Mouse (Mus musculus) hindbrain, embryonic 12.5 days (tissue): Measurements from ENCODE around the gene Fam131c. TPM values are rescaled to one million over a fixed set of nuclear protein-coding genes. Genes with fewer than 3 reads are reported as not detected.

Source experiments
- ATAC-seq: fragments of 200-750 bp; cut with Nextera tagmentation; 2 replicates; pipeline ENCODE4 v1.8.0; 2017; ENCODE audit warnings: moderate TSS enrichment; ENCODE audit not compliant: low FRiP score
- H3K27ac ChIP-seq: fragments of 300-500 bp; sonication (generic); 2 replicates; pipeline ENCODE4 v1.5.1; 2016; ENCODE audit warnings: mild to moderate bottlenecking
- H3K27me3 ChIP-seq: fragments of 300-500 bp; sonication (generic); 2 replicates; pipeline ENCODE4 v1.6.1; 2016; ENCODE audit warnings: mild to moderate bottlenecking
- H3K36me3 ChIP-seq: fragments of 300-500 bp; sonication (generic); 2 replicates; pipeline ENCODE4 v1.6.1; 2016; ENCODE audit warnings: mild to moderate bottlenecking
- H3K4me1 ChIP-seq: fragments of 300-500 bp; sonication (generic); 2 replicates; pipeline ENCODE4 v1.6.1; 2016
- H3K4me2 ChIP-seq: fragments of 300-500 bp; sonication (generic); replicated peaks from 2 replicates; pipeline ENCODE4 v1.6.1; 2016; ENCODE audit warnings: mild to moderate bottlenecking
- H3K4me3 ChIP-seq: fragments of 300-500 bp; sonication (generic); 2 replicates; pipeline ENCODE4 v1.5.1; 2016; ENCODE audit warnings: mild to moderate bottlenecking
- H3K9ac ChIP-seq: fragments of 300-500 bp; sonication (generic); 2 replicates; pipeline ENCODE4 v1.6.1; 2016; ENCODE audit warnings: mild to moderate bottlenecking, moderate library complexity
- H3K9me3 ChIP-seq: fragments of 300-500 bp; sonication (generic); replicated peaks from 2 replicates; pipeline ENCODE4 v1.6.1; 2016; ENCODE audit warnings: mild to moderate bottlenecking
- WGBS: fragments of 180-500 bp; shearing (Covaris S2); methylation state at CpG from one replicate; pipeline ENCODE4 v1.1.7; 2016; 5-methylcytosine and 5-hydroxymethylcytosine counted together
- microRNA-seq: library from miRNA; unstranded; fragments of <30 nt; microRNA quantifications from one replicate; pipeline ENCODE4, GENCODE M21; 2017
- polyA plus RNA-seq: library from polyadenylated mRNA; unstranded; fragments of >200 nt; fragmentation: Nextera tagmentation; extraction: Ambion mirVana; gene quantifications from 2 replicates; pipeline ENCODE4 v1.2.1, GENCODE M21; 2016

Gene Fam131c
- polyA plus RNA-seq, 1 experiment from 2014 or later: 2.5 TPM

GRCm38 (mm10) chr4:141430997-141431396, 63.0 kb downstream of the Fam131c start:
- Histone ChIP-seq H3K9me3 (no peaks in the 10 kb centered on the region), H3K4me1 (peaks cover 3% of the 10 kb centered on the region), H3K4me3 (no peak overlapping the region), H3K9ac (no peak overlapping the region), H3K27ac (no peak overlapping the region), H3K27me3 (peaks cover 15% of the 10 kb centered on the region), H3K36me3 (no peaks in the 10 kb centered on the region), H3K4me2 (no peak overlapping the region)
- WGBS: 53% methylated on average over 9 of the region's 9 CpGs
- no peak for ATAC-seq

- H3K4me1 ChIP-seq: no peaks in the 10 kb centered on the region
- no peak overlapping the region for H3K27ac ChIP-seq
- H3K27me3 ChIP-seq: peaks cover 4% of the 10 kb centered on the region; the same call in 1 of the 2 replicates
- no peak overlapping the region for H3K4me2 ChIP-seq
- 66% methylated on average over 14 of the region's 14 CpGs for WGBS
- no peak overlapping the region for H3K9ac ChIP-seq
- no peaks in the 10 kb centered on the region for H3K36me3 ChIP-seq
- no peak overlapping the region for H3K4me3 ChIP-seq
- no peak for ATAC-seq
- H3K9me3 ChIP-seq: no peaks in the 10 kb centered on the region
Observed at GRCm38 (mm10) chr4:141432666-141433065, 64.6 kb downstream of the Fam131c start.

- Histone ChIP-seq H3K4me2 (no peak overlapping the region), H3K9me3 (no peaks in the 10 kb centered on the region), H3K27ac (no peak overlapping the region), H3K36me3 (no peaks in the 10 kb centered on the region), H3K9ac (no peak overlapping the region), H3K27me3 (peaks cover 4% of the 10 kb centered on the region; the same call in 1 of the 2 replicates), H3K4me1 (no peaks in the 10 kb centered on the region), H3K4me3 (no peak overlapping the region)
- no peak for ATAC-seq
- 83% methylated on average over 18 of the region's 18 CpGs for WGBS
Observed at GRCm38 (mm10) chr4:141433191-141433590, 65.2 kb downstream of the Fam131c start.

Small RNA genes within 50 kb of the gene (microRNA-seq; reads per million reads assigned to microRNA genes)
- gene Gm25690: not detected

Other genes starting within 250 kb of the Fam131c start
- 30.7 and 32.4 TPM in 2 replicates for gene Szrd1, start 228.4 kb upstream of the Fam131c start, polyA plus RNA-seq
- 28.3 and 28.6 TPM in 2 replicates for gene Fbxo42, start 220.3 kb upstream of the Fam131c start, polyA plus RNA-seq
- 5.8 and 5.9 TPM in 2 replicates for gene Rsg1, start 154.3 kb upstream of the Fam131c start, polyA plus RNA-seq
- 6.1 and 10.9 TPM in 2 replicates for gene Arhgef19, start 128.7 kb upstream of the Fam131c start, polyA plus RNA-seq
- gene Epha2, start 67.0 kb upstream of the Fam131c start, polyA plus RNA-seq: 2.7 and 3.2 TPM in 2 replicates
- gene Clcnka, start 30.5 kb downstream of the Fam131c start, polyA plus RNA-seq: 0.66 and 1.3 TPM in 2 replicates
- not detected in 2 replicates for gene Clcnkb, start 47.8 kb downstream of the Fam131c start, polyA plus RNA-seq
- gene Hspb7, start 52.6 kb downstream of the Fam131c start, polyA plus RNA-seq: 0.10 TPM in 1 of 2 replicates, not detected in the other
- gene Srarp, start 67.9 kb downstream of the Fam131c start, polyA plus RNA-seq: not detected in 2 replicates
- 50.7 and 56.6 TPM in 2 replicates for gene Zbtb17, start 76.4 kb downstream of the Fam131c start, polyA plus RNA-seq
- gene Spen, start 170.4 kb downstream of the Fam131c start, polyA plus RNA-seq: 21.7 and 23.7 TPM in 2 replicates
- gene Fblim1, start 237.9 kb downstream of the Fam131c start, polyA plus RNA-seq: 49.1 and 57.9 TPM in 2 replicates